In the genomic region with DNA sequence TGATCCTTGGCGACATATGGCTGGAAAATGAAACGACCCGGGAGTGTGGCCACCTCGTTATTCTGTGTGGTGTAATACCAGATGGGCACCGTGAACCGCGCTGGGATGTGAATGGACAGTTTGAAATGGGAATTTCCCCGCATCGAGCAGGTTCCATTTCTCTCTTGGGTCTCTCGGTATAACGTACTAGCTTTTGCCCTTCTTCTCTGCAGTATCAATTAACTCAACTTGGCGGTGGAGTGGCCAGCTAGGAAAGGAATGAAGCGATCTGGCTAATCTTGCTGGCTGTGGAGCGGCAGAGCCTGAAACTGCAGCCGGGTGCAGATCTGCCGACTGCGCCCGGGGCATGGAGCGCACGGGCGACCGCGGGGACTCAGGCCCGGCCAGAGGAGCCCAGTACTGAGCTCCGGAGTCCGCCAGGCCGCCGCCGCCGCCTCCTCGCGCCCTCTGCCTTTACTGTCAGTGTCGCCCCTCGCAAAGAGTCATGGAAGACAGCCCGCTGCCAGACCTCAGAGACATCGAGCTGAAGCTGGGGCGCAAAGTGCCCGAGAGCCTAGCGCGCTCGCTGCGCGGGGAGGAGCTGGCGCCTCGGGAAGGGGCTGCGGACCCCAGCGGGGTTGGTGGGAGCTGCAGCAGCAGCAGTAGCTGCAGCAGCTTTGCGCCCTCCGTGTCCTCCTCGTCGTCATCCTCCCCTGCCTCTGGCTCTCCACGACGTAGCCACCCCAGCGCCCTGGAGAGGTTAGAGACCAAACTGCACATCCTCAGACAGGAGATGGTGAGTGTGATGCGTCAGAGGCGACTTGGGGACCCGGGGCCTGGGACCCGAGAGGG, we compare ENCODE assay signal across 8 mouse cellular contexts. TPM values are rescaled to one million over a fixed set of nuclear protein-coding genes. Genes with fewer than 3 reads are reported as not detected.
DNase-seq lines count a peak whose midpoint lies in the region; ATAC-seq and TF ChIP-seq lines count a peak whose summit lies in the region.

No protein-coding gene starts in this region.

- no peaks in the 10 kb centered on the region for H3K27me3 ChIP-seq in hindbrain, embryonic 13.5 days

- intact Hi-C loops in left cerebral cortex, adult 2 months (cut with DNase I): no loop called here

- peak overlapping the region; percentile 75 for H3K4me3 ChIP-seq in hindbrain, embryonic 13.5 days
- peak overlapping the region; percentile 82 for H3K4me3 ChIP-seq in left cerebral cortex, adult 2 months

- H3K4me2 ChIP-seq in hindbrain, embryonic 13.5 days: peak overlapping the region; percentile 69

- no peaks in the 10 kb centered on the region for H3K36me3 ChIP-seq in hindbrain, embryonic 13.5 days

- WGBS in hindbrain, embryonic 13.5 days: under 1% methylated on average over 55 of the region's 58 CpGs

- peaks cover 10% of the 10 kb centered on the region for H3K4me1 ChIP-seq in hindbrain, embryonic 13.5 days (replicated peaks)

- H3K9me3 ChIP-seq in hindbrain, embryonic 13.5 days: no peaks in the 10 kb centered on the region

- H3K9ac ChIP-seq in hindbrain, embryonic 13.5 days: peak overlapping the region; percentile 86

- ATAC-seq in hindbrain, embryonic 13.5 days (ENCODE audit: low FRiP score): peak; percentile 93
- no peak for ATAC-seq in activated CD4-positive, CD25-positive, alpha-beta regulatory T cell, adult 4 months

- peak overlapping the region; percentile 96 for H3K27ac ChIP-seq in hindbrain, embryonic 13.5 days
- peak overlapping the region; percentile 95 for H3K27ac ChIP-seq in left cerebral cortex, adult 2 months

- no peak; the same call in 1 of the 2 replicates for TF ChIP-seq CTCF in left cerebral cortex, adult 2 months (IDR thresholded peaks at IDR 0.05)

- peak; percentile 41 to 53 for DNase-seq in adrenal gland, adult 18-20 months (ENCODE audit: low spot score in 2 of 2)
- DNase-seq in cerebellum, postnatal 10 days: peak; percentile 78 to 80
- DNase-seq in frontal cortex, postnatal 25 days (ENCODE audit: low spot score in 2 of 2): peak; percentile 39 to 43
- DNase-seq in left cerebral cortex, adult 2 months (ENCODE audit: extremely low spot score in 1 of 2, low spot score in 2 of 2): peak; percentile 42 to 59
- DNase-seq in mesoderm, embryonic 11.5 days (ENCODE audit: low read depth, low spot score): peak; percentile 76
- peak; percentile 63 for DNase-seq in right cerebral cortex, postnatal 4 days

RNA-seq across cellular contexts. Expression of gene Lurap1l, which starts 0.6 kb away (rescaled TPM):
- 1 to 10 TPM; 5.3 to 7.3 TPM for total RNA-seq in adrenal gland, adult 18-20 months (2021)
- polyA plus RNA-seq in hindbrain, embryonic 13.5 days (2015; fragmentation: Nextera tagmentation; extraction: Ambion mirVana): 8.6 and 8.8 TPM in 2 replicates
- 10 to 100 TPM; 10.1 to 11.0 TPM for total RNA-seq in left cerebral cortex, adult 2 months (2021)
- not detected for polyA plus RNA-seq in activated CD4-positive, CD25-positive, alpha-beta regulatory T cell, adult 4 months (2017; shearing (Covaris generic))
